Mouse (Mus musculus): ENCODE results near the gene Clspn.
"Not testable (repeated sequence)": the region's sequence is repeated elsewhere in the genome, so short reads cannot be mapped to it uniquely, and the experiment has no call there.

Clspn gene

GRCm38 (mm10) chr4:126556809-126557711, at the start of gene Clspn:
Gene Clspn, plus strand, starts transcription at chr4:126556935.
- peak; percentile 96 for DNase-seq

DNA sequence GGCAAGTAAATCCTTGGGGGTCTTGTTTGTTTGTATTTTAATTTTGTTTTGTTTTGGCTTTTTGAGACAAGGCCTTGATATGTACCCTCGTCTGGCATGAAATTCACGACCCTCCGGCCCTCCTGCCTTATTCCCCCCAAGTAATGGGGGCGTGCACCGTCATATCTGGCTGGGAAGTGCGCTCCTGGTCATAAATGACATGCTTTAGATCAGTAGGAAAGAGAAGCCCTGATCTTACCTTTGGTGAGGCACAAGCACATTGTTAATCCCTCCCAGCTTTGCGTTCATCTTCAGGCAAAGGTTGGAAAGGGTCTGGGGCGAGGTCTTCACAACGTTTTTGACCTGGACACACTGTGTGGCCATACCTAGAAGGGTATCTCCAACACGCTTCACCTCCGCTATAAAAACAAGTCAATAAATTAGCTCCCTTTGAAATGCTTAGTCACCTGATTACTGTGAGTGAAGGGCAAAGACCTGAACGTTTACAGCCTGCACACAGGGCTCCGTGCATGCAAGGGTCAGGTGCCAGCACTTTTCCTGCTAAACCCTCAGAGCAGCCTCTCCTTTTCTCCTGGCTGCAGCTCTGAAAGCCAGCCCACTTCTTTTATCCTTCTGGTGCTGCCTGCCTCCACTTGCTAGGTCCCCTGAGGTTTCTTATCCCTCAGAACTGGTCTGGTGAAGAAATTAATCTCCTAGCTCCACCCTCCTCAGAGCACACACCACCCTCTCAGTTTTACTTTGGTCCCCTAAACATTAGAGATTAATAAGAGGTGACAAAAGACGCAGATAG, 48.4 kb upstream of the Clspn start:
- DNase-seq: no peak

GRCm38 (mm10) chr4:126509072-126509471, 47.7 kb upstream of the Clspn start:
- DNase-seq: no peak

GRCm38 (mm10) chr4:126511013-126511412, 45.7 kb upstream of the Clspn start:
- no peak for DNase-seq

GRCm38 (mm10) chr4:126512308-126513066, 44.2 kb upstream of the Clspn start:
- DNase-seq: no peak

DNA sequence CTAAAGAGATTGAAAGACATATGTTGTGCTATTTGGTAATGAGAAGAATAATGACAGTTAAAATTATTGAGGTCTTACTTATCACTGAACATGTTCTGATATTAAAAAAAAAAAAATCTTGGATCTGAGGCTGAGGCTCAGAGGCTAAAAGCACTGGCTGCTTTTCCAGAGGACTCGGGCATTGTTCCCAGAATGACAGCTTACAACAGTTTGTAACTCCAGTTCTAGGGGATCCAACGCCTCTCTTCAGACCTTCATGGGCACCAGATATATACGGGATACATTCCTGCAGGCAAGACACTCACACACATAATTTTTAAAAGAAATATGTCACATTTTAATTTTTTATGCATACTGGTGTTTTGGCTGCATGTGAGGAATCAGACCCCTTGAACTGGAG, 30.6 kb upstream of the Clspn start:
- DNase-seq: no peak

DNA sequence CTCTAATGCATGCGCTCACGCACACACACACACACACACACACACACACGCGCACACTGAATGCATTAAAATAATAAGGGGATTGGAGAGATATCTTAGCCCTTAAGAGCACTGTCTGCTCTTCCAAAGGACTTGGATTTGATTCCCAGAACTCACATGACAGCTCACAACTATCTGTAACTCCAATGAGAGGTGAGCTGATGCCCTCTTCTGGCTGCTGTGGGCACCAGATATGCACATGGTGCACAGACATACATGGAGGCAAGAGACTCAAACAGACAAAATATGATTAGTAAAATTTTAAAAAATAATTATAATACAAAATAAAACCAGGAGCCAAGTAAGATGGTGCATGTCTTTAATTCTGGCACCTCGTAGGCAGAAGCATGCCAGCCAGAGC, 29.9 kb upstream of the Clspn start:
- no peak for DNase-seq

DNA sequence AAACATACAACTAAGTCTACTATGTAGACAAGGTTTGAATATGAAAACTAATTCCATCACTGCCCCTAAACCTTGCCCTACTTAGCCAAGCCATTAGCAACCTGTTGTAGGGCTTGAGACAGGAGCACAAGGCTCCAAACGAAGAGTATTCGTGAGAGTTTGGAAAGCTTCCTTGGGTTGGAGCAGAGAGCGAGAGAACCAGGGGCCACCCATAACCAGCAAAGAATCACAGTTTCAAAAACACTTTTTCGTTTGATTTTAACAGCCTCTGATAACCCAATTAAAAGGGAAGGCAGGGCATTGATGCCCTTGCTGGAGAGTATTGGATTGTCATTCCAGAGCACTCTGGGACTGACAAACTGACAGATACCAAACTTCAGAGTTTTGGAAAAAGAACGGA, 24.4 kb upstream of the Clspn start:
- DNase-seq: no peak

GRCm38 (mm10) chr4:126532827-126533728, 23.7 kb upstream of the Clspn start, which contains the start of gene Ago4:
Gene Ago4, minus strand, starts transcription at chr4:126533472.
- DNase-seq: peak; percentile 93

GRCm38 (mm10) chr4:126533729-126534070, 23.0 kb upstream of the Clspn start:
- no peak for DNase-seq

DNA sequence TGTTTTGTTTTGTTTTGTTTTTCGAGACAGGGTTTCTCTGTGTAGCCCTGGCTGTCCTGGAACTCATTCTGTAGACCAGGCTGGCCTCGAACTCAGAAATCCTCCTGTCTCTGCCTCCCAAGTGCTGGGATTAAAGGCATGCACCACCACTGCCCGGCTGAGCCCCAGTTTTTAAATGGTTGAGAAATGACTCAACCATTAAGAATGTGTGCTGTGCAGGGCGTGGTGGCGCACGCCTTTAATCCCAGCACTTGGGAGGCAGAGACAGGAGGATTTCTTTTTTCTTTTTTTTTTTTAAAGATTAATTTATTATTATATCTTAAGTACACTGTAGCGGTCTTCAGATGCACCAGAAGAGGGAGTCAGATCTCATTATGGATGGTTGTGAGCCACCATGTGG, 21.1 kb upstream of the Clspn start:
- DNase-seq: not testable (repeated sequence)

- DNase-seq: no peak
Measured at GRCm38 (mm10) chr4:126536865-126537264, 19.9 kb upstream of the Clspn start.

DNA sequence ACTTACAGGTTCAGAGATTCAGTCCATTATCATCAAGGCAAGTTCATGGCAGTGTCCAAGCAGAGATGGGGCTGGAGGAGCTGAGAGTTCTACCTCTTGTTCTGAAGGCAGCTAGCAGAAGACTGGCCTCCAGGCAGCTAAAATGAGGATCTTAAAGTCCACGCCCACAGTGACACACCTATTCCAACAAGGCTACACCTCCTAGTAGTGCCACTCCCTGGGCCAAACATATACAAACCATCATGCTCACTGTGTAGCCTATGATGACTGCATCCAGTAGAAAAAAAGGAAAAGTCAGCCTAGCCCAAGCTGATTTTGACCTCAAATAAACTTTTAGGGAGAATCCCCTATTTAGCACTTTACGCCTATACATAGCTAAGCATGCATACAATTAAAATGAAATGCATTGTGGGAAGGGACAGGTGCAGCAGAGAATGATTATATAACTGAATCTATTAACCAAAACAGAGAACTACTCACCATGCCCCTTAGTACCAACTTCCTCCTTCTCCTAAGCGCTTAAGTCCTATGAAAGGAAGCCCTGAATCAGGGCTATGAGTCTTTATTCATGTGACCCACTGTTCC, 16.2 kb upstream of the Clspn start:
- no peak for DNase-seq

- DNase-seq: no peak
Measured at GRCm38 (mm10) chr4:126542838-126543237, 13.9 kb upstream of the Clspn start.

DNA sequence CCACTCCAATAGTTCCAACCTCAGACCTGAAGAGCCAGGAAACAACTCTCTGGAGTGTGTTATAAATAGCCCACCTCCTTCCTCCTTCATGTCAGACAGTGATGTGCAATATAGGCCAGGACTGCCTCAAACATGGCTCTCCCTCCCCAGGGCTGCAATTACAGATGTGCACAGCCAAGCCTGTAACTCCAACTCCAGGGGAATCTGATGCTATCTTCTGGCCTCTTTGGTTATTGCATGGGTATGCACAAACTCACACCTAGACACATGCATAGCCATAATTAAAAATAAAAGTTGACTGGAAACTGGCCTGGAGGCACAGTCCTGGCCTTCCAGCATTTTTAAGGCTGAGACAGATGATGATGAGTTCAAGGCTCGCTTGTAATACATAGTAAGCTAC, 11.7 kb upstream of the Clspn start:
- no peak for DNase-seq

- no peak for DNase-seq
Measured at GRCm38 (mm10) chr4:126545703-126546102, 11.0 kb upstream of the Clspn start.

- DNase-seq: no peak
Measured at GRCm38 (mm10) chr4:126546183-126546582, 10.6 kb upstream of the Clspn start.

DNA sequence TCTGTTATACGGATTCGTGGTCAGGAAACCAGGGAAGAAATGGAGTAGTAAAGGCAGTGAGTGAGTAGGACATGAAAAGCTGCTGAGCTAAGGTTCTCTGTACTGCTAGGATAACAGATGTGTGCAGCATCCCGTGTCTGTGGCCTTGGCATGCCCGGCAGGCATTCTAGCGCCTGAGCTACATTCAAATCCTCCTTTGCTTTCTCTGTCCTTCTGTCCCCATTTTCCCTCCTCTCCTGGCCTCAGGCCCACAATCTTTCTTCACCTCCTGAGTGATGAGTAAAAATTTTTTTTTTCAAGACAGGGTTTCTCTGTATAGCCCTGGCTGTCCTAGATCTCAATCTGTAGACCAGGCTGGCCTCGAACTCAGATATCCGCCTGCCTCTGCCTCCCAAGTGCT, 4.6 kb upstream of the Clspn start:
- DNase-seq: no peak

GRCm38 (mm10) chr4:126553105-126553504, 3.6 kb upstream of the Clspn start:
- DNase-seq: no peak

DNA sequence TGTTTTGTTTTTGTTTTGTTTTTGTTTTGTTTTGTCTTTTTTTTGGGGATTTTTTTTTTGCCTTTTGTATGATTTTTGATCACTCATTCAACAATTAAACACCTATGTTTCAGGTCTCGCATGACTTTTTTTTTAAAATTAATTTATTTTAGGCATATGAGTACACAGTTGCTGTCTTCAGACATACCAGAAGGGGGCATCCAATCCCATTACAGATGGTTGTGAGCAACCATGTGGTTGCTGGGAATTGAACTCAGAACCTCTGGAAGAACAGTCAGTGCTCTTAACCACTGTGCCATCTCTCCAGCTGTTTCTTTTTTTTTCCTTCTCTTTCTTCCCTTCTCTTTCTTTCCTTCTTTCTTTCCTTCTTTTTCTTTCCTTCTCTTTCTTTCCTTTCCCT, 3.0 kb upstream of the Clspn start:
- no peak for DNase-seq

GRCm38 (mm10) chr4:126554462-126554861, 2.3 kb upstream of the Clspn start:
- peak; percentile 76 for DNase-seq

- DNase-seq: no peak
Measured at GRCm38 (mm10) chr4:126563798-126564197, 7.1 kb downstream of the Clspn start.
